Mouse (Mus musculus): ENCODE measurements around the gene Gm47283.

DNA sequence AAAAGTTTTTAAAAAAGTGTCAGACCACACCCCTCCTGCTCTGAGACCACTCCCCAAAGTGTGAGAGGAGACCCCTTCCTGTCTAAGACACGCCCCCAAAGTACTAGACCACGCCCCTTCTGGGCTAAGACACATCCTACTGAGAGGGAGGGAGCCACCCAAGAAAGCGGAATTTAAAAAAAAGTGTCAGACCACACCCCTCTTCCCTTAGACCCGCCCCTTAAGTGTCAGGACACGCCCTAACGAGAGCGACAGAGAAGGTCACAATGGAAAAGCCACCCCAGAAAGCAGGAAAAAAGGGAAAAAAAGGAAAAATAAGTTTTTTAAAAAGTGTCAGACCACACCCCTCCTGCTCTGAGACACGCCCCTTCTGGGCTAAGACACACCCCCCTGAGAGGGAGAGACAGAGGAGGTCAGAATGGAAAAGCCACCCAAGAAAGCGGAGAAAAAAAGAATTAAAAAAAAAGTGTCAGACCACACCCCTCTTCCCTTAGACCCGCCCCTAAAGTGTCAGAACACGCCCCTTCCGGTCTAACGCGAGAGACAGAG, 44.5 kb upstream of the Gm47283 start:
- TF ChIP-seq CTCF (IDR thresholded peaks at IDR 0.05; ENCODE audit: low read depth): no peak
- no peak for TF ChIP-seq EP300 (IDR thresholded peaks at IDR 0.05; ENCODE audit: low read depth)

Data from heart, postnatal 0 days (tissue).